Mouse (Mus musculus) brain, embryonic 18.5 days (tissue): ENCODE results near the gene Arpc2.

ENCODE experiments used
- DNase-seq: peaks from one replicate; pipeline ENCODE4 v3.0.0-alpha.2; 2012; ENCODE audit warnings: low read depth, low spot score

Arpc2 gene

GRCm38 (mm10) chr1:74239162-74239561 is 3.3 kb downstream of the Arpc2 start:
- DNase-seq: no peak

GRCm38 (mm10) chr1:74239618-74240017 is 3.7 kb downstream of the Arpc2 start:
- no peak for DNase-seq

GRCm38 (mm10) chr1:74240311-74240710 is 4.4 kb downstream of the Arpc2 start:
- no peak for DNase-seq

- no peak for DNase-seq
These were observed 4.9 kb downstream of the Arpc2 start for GRCm38 (mm10) chr1:74240832-74241231.

GRCm38 (mm10) chr1:74245525-74245924 is 9.6 kb downstream of the Arpc2 start:
- DNase-seq: no peak

- no peak for DNase-seq
These were observed 12.9 kb downstream of the Arpc2 start for GRCm38 (mm10) chr1:74248799-74249198.

GRCm38 (mm10) chr1:74249331-74249980 is 13.6 kb downstream of the Arpc2 start:
- DNase-seq: no peak

GRCm38 (mm10) chr1:74250096-74250495 is 14.2 kb downstream of the Arpc2 start:
- DNase-seq: no peak

GRCm38 (mm10) chr1:74255704-74256345 is 19.9 kb downstream of the Arpc2 start:
- DNase-seq: no peak

GRCm38 (mm10) chr1:74256782-74257181 is 20.9 kb downstream of the Arpc2 start:
- no peak for DNase-seq

- no peak for DNase-seq
These were observed 26.6 kb downstream of the Arpc2 start for GRCm38 (mm10) chr1:74262510-74262909.

- no peak for DNase-seq
These were observed 32.9 kb downstream of the Arpc2 start for GRCm38 (mm10) chr1:74268750-74269149.

GRCm38 (mm10) chr1:74271659-74272058 is 35.8 kb downstream of the Arpc2 start:
- DNase-seq: no peak

GRCm38 (mm10) chr1:74275015-74275414 is 39.1 kb downstream of the Arpc2 start:
- DNase-seq: no peak

GRCm38 (mm10) chr1:74277041-74277440 is 41.2 kb downstream of the Arpc2 start:
- no peak for DNase-seq

GRCm38 (mm10) chr1:74277883-74278537 is 42.1 kb downstream of the Arpc2 start:
- no peak for DNase-seq

GRCm38 (mm10) chr1:74278538-74278937 is 42.7 kb downstream of the Arpc2 start, which contains the start of gene Gpbar1:
Gene Gpbar1, plus strand, starts transcription at chr1:74278550.
- no peak for DNase-seq

- no peak for DNase-seq
These were observed 43.1 kb downstream of the Arpc2 start for GRCm38 (mm10) chr1:74278988-74279387.

- no peak for DNase-seq
These were observed 44.9 kb downstream of the Arpc2 start for GRCm38 (mm10) chr1:74280591-74281325.

- DNase-seq: no peak
These were observed 45.5 kb downstream of the Arpc2 start for GRCm38 (mm10) chr1:74281372-74281771.

- no peak for DNase-seq
These were observed 46.0 kb downstream of the Arpc2 start for GRCm38 (mm10) chr1:74281886-74282285.
